Mouse (Mus musculus) layer of hippocampus, adult 11-12 months (tissue): ENCODE measurements around the gene Tex38.
A peak's percentile ranks its signal among the peaks of the same experiment; 100 is the strongest.

ENCODE experiments used
- DNase-seq: peaks from one replicate; pipeline ENCODE4 v3.0.0; 2022; ENCODE audit warnings: low spot score

The Tex38 gene

DNA sequence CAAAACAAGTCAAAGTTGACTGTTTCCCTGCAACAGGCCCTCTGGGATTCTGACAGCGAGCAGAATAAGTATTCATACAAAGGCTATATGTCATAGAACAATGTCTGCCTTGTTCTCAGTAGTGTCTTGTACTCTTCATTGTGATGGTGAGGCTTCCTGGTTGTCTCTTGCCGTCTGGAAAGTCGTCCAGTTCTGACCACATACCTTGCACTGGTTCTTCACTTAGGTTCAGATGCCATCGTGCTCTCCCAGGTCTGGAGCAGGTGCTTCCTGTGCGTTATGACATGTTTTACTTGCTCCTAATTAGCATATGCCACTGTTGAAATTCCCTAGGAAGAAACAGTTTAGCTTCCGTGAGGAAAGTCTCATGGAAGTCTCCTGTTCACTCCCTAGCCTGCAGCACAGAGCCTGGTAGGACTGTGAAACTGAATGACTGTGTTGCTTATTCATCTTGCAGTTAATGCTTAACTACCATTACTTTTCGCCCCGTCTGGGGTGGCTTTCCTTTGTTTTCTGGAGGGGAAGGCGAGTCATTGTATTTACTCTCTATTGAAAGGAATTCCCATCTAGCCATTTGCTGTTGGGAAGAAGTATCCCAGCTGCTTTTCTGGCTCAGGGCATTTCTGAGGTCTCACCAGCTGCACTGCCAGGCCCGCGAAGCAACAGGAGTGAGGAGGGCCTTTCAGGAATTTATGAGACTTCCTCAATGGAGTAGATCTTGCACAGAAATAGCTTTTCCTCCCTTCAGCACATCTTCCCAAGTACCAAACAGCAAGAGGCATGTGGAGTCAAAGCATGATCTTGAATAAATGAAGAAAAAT, 13.0 kb downstream of the Tex38 start:
- no peak for DNase-seq

DNA sequence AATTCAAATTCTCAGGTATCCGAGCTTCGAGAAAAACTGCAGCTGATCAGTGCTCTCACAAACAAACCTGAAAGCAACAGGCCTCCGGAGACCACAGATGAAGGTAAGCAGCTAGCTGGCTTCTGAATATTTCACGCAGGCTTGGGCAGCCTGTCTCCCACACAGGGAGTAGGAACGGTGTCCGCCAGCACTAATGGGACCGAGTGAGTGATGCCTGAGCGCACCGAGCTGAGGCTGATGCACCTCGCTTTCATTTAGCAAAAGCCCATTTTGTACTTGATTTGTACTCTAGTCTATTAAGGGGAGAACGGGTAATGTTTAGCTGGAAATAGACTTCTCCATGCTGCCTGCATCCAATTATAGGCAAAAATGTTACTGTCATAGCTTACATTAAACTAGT, 16.2 kb downstream of the Tex38 start:
- DNase-seq, result no peak

GRCm38 (mm10) chr4:115761206-115761605, 19.6 kb downstream of the Tex38 start:
- DNase-seq, result no peak

DNA sequence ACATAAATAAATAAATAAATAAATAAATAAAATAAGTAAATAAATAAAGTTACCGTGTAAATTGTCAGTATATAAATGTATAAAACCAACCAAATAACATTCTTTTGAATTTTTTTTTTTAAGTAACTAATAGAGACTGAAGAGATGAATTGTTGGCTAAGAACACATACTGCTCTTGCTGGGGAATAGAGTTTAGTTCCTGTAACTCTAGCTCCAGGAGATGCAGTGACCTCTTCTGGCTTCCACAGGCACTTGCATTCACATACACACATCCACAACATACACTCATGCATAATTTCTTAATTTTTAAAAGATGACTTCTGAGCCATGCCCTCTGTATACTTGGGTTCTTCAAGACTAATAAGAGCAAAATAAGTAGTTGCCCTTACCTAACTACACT, 26.0 kb downstream of the Tex38 start:
- DNase-seq, result no peak

- DNase-seq, result no peak
Observed at GRCm38 (mm10) chr4:115754101-115754500, 26.7 kb downstream of the Tex38 start.

- DNase-seq, result no peak
Observed at GRCm38 (mm10) chr4:115749336-115749735, 31.5 kb downstream of the Tex38 start.

- DNase-seq, result no peak
Observed at GRCm38 (mm10) chr4:115748181-115748580, 32.6 kb downstream of the Tex38 start.

- DNase-seq, result no peak
Observed at GRCm38 (mm10) chr4:115743096-115743495, 37.7 kb downstream of the Tex38 start.

- no peak for DNase-seq
Observed at GRCm38 (mm10) chr4:115742658-115743057, 38.2 kb downstream of the Tex38 start.

DNA sequence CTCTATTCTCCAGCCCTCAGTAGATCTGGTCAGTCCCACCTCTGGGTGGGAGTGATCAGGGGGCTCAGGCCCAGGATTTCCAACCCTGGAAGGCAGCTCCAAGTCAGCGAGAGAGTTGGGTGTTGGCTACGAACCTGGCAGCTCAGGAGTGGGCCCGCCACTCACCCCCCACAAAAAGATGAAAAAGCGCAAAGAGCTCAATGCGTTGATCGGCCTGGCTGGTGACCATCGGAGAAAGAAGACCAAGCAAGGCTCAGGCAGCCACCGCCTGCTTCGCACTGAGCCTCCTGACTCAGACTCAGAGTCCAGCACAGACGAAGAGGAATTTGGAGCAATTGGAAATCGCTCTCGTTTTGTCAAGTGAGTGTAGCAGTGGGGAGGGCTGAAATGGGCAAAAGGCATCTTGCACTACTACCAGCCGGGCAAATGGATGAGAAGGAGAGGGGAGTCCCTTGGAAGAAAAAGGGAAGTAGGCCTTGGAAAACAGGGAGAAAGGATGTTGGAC, 42.3 kb downstream of the Tex38 start:
- no peak for DNase-seq

DNA sequence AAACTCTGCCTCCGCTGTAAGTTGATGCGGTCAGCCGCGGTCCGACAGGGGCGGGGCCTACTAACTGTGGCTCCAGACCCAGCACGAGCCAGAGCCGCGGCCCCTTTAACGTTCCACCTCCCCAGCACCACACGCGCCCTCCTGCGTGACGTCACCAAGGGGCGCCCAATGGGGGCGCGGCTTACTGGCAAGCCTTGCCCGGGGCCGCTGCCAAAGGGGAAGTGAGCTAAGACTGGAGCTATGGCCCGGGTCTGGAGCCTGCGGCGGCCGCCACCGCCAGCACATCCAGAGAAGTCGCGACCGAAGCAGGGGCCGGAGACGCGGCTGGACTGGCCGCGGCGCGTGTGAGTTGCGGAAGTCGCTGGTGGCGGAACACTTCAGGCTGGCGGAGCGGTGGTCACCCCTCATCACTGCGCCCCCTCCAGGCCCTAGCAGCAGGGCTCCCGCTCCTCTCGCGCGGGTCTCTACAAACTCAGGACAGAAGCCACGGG, 43.2 kb downstream of the Tex38 start, which contains the start of gene Efcab14:
Efcab14 (plus strand) TSS at position 194 of the 491 bp plus-strand sequence.
- DNase-seq, result peak; percentile 98

DNA sequence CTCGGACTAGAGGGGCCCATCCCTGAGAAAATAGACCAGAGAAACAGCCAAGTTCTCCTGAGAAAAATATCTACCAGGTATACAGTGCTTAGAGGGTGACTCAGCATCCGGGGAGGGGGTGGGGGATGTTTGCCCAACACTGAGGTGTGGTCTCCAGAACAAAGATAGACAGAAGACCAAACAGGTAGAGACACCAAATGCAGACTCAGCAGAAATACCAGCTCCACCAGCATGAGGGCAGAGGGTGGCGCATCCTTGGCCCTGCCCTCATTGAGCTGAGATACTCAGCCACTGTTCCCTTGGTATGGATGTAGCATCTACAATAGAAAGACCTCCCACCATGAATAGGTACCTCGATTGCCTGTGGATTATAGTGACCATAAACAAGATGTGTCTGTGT, 46.0 kb downstream of the Tex38 start:
- no peak for DNase-seq

DNA sequence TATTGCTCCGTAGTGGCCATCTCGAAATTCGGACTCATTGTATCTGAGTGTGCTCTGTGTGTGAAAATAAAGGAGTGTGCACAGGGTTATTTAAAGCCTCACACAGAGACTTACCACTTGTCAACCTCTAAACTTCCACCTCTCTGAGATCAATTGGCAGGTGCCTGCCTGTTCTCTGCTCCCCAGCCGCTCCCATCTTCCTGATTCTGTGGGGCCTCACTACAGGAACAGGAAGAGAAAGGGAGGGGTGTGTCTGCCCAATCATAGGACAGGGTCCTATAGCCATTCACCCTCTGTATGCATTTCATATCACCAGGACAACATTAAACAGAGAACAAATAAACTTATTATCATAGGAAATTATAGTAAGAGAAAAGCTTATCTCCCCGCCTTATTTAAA, 47.1 kb downstream of the Tex38 start:
- no peak for DNase-seq

- DNase-seq, result no peak
Observed at GRCm38 (mm10) chr4:115732223-115732818, 48.5 kb downstream of the Tex38 start.

DNA sequence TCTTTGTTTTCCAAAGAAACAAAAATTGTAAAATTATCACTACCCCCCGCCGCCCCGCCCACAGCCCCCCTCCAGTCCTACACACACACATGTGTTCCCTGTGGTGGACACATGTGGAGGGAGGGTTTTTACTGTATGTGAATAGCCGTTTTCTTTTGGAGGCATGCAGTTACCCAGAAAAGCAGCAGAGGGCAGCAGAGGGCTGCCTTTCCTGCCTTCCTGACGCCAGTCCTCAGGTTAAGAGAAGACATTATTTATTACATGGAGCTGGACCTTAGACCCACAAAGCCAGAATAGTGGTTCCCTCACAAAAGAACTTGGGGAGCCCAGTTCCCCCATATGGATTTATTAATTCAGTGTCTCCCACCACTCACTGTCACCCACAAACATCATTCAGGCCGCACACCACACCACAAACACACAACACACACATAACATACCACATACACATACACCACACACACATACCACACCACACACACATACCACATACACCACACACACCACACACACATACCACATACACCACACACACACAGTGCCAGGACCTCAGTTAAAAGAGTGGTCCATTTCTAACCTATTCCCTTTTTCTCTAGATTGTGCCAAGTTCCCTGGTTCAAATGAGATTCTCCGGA, 49.1 kb downstream of the Tex38 start:
- DNase-seq, result peak; percentile 79
